Mouse (Mus musculus) midbrain, embryonic 12.5 days (tissue): ENCODE data around the gene Msln. TPM values are rescaled to one million over a fixed set of nuclear protein-coding genes. Genes with fewer than 3 reads are reported as not detected.
A peak's percentile ranks its signal among the peaks of the same experiment; 100 is the strongest.

Source experiments
- ATAC-seq: fragments of 200-750 bp; cut with Nextera tagmentation; 2 replicates; pipeline ENCODE4 v1.8.0; 2017; ENCODE audit warnings: low read depth, moderate TSS enrichment, moderate library complexity; ENCODE audit not compliant: low FRiP score
- H3K27ac ChIP-seq: fragments of 300-500 bp; sonication (generic); replicated peaks from 2 replicates; pipeline ENCODE4 v1.5.1; 2016; ENCODE audit warnings: mild to moderate bottlenecking
- H3K27me3 ChIP-seq: fragments of 300-500 bp; sonication (generic); 2 replicates; pipeline ENCODE4 v1.6.1; 2016; ENCODE audit warnings: mild to moderate bottlenecking
- H3K36me3 ChIP-seq: fragments of 300-500 bp; sonication (generic); 2 replicates; pipeline ENCODE4 v1.6.1; 2016
- H3K4me1 ChIP-seq: fragments of 300-500 bp; sonication (generic); 2 replicates; pipeline ENCODE4 v1.6.1; 2016
- H3K4me2 ChIP-seq: fragments of 300-500 bp; sonication (generic); replicated peaks from 2 replicates; pipeline ENCODE4 v1.6.1; 2016; ENCODE audit warnings: mild to moderate bottlenecking, moderate library complexity
- H3K4me3 ChIP-seq: fragments of 300-500 bp; sonication (generic); 2 replicates; pipeline ENCODE4 v1.5.1; 2016; ENCODE audit warnings: mild to moderate bottlenecking
- H3K9ac ChIP-seq: fragments of 300-500 bp; sonication (generic); replicated peaks from 2 replicates; pipeline ENCODE4 v1.6.1; 2016; ENCODE audit warnings: mild to moderate bottlenecking, moderate library complexity
- H3K9me3 ChIP-seq: fragments of 300-500 bp; sonication (generic); 2 replicates; pipeline ENCODE4 v1.6.1; 2016; ENCODE audit warnings: mild to moderate bottlenecking
- WGBS: fragments of 180-500 bp; shearing (Covaris S2); methylation state at CpG from one replicate; pipeline ENCODE4 v1.1.7; 2016; 5-methylcytosine and 5-hydroxymethylcytosine counted together
- polyA plus RNA-seq: library from polyadenylated mRNA; unstranded; fragments of >200 nt; fragmentation: Nextera tagmentation; extraction: Ambion mirVana; gene quantifications from 2 replicates; pipeline ENCODE4 v1.2.1, GENCODE M21; 2016

Msln gene
- 0.19 and 0.27 TPM in 2 replicates for polyA plus RNA-seq

- no peaks in the 10 kb centered on the region; the same call in 1 of the 2 replicates for H3K4me1 ChIP-seq
- no peak within 1 kb of the TSS for H3K4me3 ChIP-seq
- WGBS, result 90% methylated on average over 9 of the region's 9 CpGs
- no peaks in the 10 kb centered on the region for H3K36me3 ChIP-seq
- no peak within 1 kb of the TSS for H3K27ac ChIP-seq
- peaks cover 24% of the 10 kb centered on the region for H3K27me3 ChIP-seq
- no peak within 1 kb of the TSS for H3K4me2 ChIP-seq
- no peak within 1 kb of the TSS for H3K9ac ChIP-seq
- no peaks in the 10 kb centered on the region for H3K9me3 ChIP-seq
- no peak for ATAC-seq
Measured at GRCm38 (mm10) chr17:25754241-25754640, at the start of gene Msln. Gene Msln (minus strand): TSS chr17:25754378.

DNA sequence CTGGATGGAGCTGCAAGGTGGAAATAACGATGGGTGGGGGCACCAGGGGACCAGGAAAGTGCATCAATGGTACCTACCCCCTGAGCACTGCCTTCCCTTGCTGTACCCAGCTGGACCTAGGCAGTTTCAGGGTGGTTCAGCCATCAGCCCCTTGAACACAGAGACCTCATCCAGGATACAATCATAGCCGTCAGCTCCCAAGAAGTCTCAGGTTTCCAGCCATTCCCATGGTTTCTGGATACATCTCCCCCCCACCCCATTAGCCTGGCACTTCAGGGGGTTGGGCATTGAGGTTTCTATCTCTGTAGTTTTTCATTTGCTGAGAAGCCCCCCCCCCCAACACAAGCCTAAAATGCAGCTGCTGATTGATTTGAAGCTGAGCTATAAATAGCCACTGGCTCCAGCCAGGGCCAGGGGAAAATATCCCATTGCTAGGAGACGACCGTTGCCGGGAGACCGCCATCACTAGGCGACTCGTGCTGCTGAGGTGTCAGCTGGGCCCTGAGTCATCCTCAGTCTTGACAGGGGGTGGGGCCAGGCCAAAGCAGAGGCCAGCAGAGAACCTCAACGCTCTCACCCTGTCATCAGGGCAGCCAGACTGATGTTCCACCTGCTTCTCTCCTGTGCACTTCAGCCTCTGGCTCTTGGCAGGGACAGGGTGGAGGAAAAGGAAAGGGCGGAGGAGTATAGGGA lies 48.8 kb upstream of the Msln start:
- H3K36me3 ChIP-seq, result no peaks in the 10 kb centered on the region
- H3K4me3 ChIP-seq, result peak overlapping the region; percentile 13; the same call in 1 of the 2 replicates
- H3K9ac ChIP-seq, result 0 out of 2 replicates have a peak overlapping the region, but pooled peaks have one; percentile 5
- ATAC-seq, result peak; percentile 95
- H3K4me2 ChIP-seq, result peak overlapping the region; percentile 48
- H3K27me3 ChIP-seq, result peaks cover 8% of the 10 kb centered on the region
- peaks cover 24% of the 10 kb centered on the region for H3K4me1 ChIP-seq
- H3K27ac ChIP-seq, result peak overlapping the region; percentile 95
- no peaks in the 10 kb centered on the region for H3K9me3 ChIP-seq
- WGBS, result 9% methylated on average over 10 of the region's 10 CpGs

GRCm38 (mm10) chr17:25801029-25801428 lies 46.9 kb upstream of the Msln start:
- Histone ChIP-seq H3K36me3 (no peaks in the 10 kb centered on the region), H3K4me3 (no peak overlapping the region), H3K4me2 (no peak overlapping the region), H3K9me3 (no peaks in the 10 kb centered on the region), H3K9ac (no peak overlapping the region), H3K27ac (no peak overlapping the region), H3K4me1 (peaks cover 33% of the 10 kb centered on the region), H3K27me3 (peaks cover 8% of the 10 kb centered on the region)
- 7% methylated on average over 6 of the region's 6 CpGs for WGBS
- ATAC-seq, result no peak

DNA sequence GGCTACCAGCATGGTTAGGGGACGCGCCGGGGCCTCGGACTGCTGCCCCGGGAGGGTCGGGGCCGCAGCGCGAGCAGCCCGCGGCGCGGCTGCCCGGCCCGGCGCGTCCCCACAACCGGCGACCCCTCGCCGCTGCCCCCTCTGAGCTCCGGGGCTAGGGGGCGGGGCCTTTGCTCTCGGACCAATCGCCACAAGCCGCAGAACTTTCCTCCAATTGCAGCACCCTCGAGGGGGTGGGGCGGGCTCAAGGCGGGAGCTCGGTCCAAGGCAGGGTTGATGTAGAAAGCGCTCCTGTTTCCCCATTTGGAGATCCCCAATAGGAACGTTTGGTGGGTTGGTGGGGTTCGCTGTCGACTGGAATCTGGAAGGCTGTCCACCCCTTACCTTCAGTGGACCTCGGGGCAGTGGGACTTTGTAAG lies 42.8 kb upstream of the Msln start, which contains the start of gene Metrn:
Metrn (minus strand) TSS at position 186 of the 419 bp plus-strand sequence.
- peaks cover 50% of the 10 kb centered on the region for H3K4me1 ChIP-seq
- no peaks in the 10 kb centered on the region for H3K9me3 ChIP-seq
- H3K27me3 ChIP-seq, result peaks cover 5% of the 10 kb centered on the region
- peak; percentile 77 for ATAC-seq
- no peaks in the 10 kb centered on the region for H3K36me3 ChIP-seq
- peak within 1 kb of the TSS; percentile 92 for H3K4me2 ChIP-seq
- H3K27ac ChIP-seq, result peak within 1 kb of the TSS; percentile 93
- under 1% methylated on average over 34 of the region's 35 CpGs for WGBS
- H3K9ac ChIP-seq, result peak within 1 kb of the TSS; percentile 75
- peak within 1 kb of the TSS; percentile 80 for H3K4me3 ChIP-seq

DNA sequence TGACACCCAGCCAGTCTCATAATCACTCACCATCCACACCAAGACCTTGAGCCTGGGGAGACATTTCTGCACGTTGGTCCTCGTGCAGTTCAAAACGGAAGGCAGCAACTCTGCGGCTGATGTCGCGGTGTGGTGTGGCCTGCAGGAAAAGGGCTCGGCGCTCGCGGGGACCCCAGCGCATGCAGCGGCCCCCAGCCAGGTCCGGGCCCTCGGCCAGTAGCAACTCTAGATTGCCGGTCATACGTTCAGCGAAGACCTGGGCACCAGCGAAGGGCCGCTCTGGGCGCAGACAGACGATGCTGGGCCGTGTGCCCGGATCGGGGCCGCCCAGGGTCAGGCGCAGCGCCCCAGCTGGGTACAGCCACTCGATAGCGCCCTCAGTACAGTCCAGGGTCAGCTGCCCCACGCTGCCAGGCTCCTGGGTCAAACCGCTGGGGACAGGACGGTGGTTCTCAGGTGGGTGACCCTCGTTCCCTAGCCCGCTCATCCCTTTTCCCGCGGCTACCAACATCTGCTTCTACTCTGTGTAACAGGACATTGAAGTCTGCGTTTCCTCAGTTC lies 42.1 kb upstream of the Msln start:
- peaks cover 1% of the 10 kb centered on the region for H3K27me3 ChIP-seq
- H3K9ac ChIP-seq, result peak overlapping the region; percentile 75
- no peaks in the 10 kb centered on the region for H3K9me3 ChIP-seq
- ATAC-seq, result no peak
- peaks cover 55% of the 10 kb centered on the region for H3K4me1 ChIP-seq
- no peaks in the 10 kb centered on the region for H3K36me3 ChIP-seq
- peak overlapping the region; percentile 93 for H3K27ac ChIP-seq
- under 1% methylated on average over 37 of the region's 37 CpGs for WGBS
- H3K4me3 ChIP-seq, result peak overlapping the region; percentile 80
- peak overlapping the region; percentile 92 for H3K4me2 ChIP-seq

GRCm38 (mm10) chr17:25795609-25796092 lies 41.5 kb upstream of the Msln start, which contains the start of gene AC134908.4:
Gene AC134908.4 (minus strand): TSS chr17:25795659.
- peaks cover 61% of the 10 kb centered on the region for H3K4me1 ChIP-seq
- peak within 1 kb of the TSS; percentile 93 for H3K27ac ChIP-seq
- no peaks in the 10 kb centered on the region for H3K9me3 ChIP-seq
- H3K9ac ChIP-seq, result peak within 1 kb of the TSS; percentile 75
- no peaks in the 10 kb centered on the region for H3K36me3 ChIP-seq
- under 1% methylated on average over 6 of the region's 6 CpGs for WGBS
- peak within 1 kb of the TSS; percentile 80 for H3K4me3 ChIP-seq
- H3K27me3 ChIP-seq, result no peaks in the 10 kb centered on the region
- H3K4me2 ChIP-seq, result peak within 1 kb of the TSS; percentile 92
- no peak for ATAC-seq

DNA sequence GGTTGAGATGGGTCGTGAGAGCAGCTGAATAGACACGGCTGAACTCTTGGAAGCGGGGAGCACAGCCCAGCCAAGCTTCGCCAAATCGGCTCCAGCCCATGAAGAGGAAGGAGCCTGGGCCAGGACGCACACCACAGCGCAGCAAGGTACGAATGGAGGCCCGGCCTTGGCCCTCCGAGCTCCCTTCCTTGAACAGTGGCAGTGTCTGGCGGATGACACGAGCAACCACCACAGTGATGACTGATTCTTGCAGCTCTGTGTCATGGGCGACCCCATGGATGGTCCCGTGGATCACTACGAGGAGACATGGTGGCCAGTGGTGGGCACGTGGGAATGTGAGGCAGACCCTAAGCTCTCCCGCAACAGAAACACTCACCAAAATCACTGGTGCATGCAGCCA lies 40.8 kb upstream of the Msln start:
- Histone ChIP-seq H3K27me3 (no peaks in the 10 kb centered on the region), H3K4me1 (peaks cover 64% of the 10 kb centered on the region), H3K4me3 (peak overlapping the region; percentile 80), H3K9ac (peak overlapping the region; percentile 75), H3K4me2 (peak overlapping the region; percentile 92), H3K9me3 (no peaks in the 10 kb centered on the region), H3K36me3 (0 out of 2 replicates have a peak, but pooled peaks cover 3% of the 10 kb centered on the region), H3K27ac (peak overlapping the region; percentile 93)
- 52% methylated on average over 17 of the region's 17 CpGs for WGBS
- ATAC-seq, result no peak

DNA sequence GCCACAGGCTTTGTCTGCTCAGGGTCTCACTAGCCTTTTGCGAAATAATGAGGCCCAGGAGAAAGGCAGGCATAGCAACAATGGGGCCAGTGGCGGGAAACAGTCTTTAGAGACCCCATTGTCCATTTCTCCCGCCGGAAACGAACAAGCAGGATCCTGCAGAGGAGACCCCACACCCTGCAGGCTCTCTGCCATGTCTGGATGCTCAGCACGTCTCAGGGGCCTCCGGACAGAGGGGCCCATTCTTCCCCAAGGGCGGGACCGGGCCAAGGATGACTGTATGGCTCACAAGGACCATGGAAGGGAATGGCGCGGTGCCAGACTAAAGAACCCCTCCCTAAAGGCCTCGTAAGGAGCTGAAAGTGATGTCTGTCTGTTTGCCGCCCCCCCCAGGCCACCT lies 40.0 kb upstream of the Msln start:
- Histone ChIP-seq H3K36me3 (peaks cover 11% of the 10 kb centered on the region), H3K27me3 (no peaks in the 10 kb centered on the region), H3K9ac (peak overlapping the region; percentile 75), H3K4me3 (0 out of 2 replicates have a peak overlapping the region, but pooled peaks have one; percentile 80), H3K4me1 (peaks cover 64% of the 10 kb centered on the region), H3K9me3 (no peaks in the 10 kb centered on the region), H3K4me2 (peak overlapping the region; percentile 92), H3K27ac (peak overlapping the region; percentile 93)
- WGBS, result 29% methylated on average over 13 of the region's 13 CpGs
- no peak for ATAC-seq

DNA sequence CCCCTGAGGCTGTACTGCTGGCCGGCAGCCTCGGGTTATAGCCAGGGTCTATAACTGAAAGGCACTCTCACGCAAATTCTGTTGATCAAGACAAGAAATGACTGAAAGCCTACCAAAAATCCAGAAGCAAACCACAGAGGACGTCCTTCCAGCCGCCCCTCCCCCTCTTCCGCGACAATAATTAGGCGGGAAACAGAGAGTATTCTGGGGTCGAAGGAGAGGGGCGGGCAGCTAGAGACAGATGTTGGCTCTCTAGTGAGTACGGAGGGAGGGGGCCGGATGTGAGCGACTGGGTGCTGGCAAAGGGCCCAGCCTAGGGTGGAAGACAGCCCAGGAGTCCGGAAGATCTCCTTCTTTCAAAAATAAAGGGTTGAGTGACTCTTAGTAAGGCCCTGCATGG lies 38.4 kb upstream of the Msln start, which contains the start of gene Fam173a:
Fam173a (minus strand) TSS at position 287 of the 400 bp plus-strand sequence.
- Histone ChIP-seq H3K4me3 (peak within 1 kb of the TSS; percentile 69), H3K4me1 (peaks cover 63% of the 10 kb centered on the region), H3K27me3 (no peaks in the 10 kb centered on the region), H3K27ac (peak within 1 kb of the TSS; percentile 93), H3K9ac (peak within 1 kb of the TSS; percentile 83), H3K36me3 (peaks cover 23% of the 10 kb centered on the region), H3K4me2 (peak within 1 kb of the TSS; percentile 92), H3K9me3 (no peaks in the 10 kb centered on the region)
- ATAC-seq, result peak; percentile 28; the same call in 1 of the 2 replicates
- under 1% methylated on average over 14 of the region's 14 CpGs for WGBS

- peak overlapping the region; percentile 83 for H3K9ac ChIP-seq
- H3K27ac ChIP-seq, result peak overlapping the region; percentile 93
- no peaks in the 10 kb centered on the region for H3K27me3 ChIP-seq
- H3K4me3 ChIP-seq, result peak overlapping the region; percentile 69
- WGBS, result under 1% methylated on average over 45 of the region's 45 CpGs
- H3K9me3 ChIP-seq, result no peaks in the 10 kb centered on the region
- H3K4me1 ChIP-seq, result peaks cover 57% of the 10 kb centered on the region
- H3K4me2 ChIP-seq, result peak overlapping the region; percentile 90
- H3K36me3 ChIP-seq, result peaks cover 26% of the 10 kb centered on the region
- peak; percentile 24 for ATAC-seq
Measured at GRCm38 (mm10) chr17:25791843-25792527, 37.8 kb upstream of the Msln start.

DNA sequence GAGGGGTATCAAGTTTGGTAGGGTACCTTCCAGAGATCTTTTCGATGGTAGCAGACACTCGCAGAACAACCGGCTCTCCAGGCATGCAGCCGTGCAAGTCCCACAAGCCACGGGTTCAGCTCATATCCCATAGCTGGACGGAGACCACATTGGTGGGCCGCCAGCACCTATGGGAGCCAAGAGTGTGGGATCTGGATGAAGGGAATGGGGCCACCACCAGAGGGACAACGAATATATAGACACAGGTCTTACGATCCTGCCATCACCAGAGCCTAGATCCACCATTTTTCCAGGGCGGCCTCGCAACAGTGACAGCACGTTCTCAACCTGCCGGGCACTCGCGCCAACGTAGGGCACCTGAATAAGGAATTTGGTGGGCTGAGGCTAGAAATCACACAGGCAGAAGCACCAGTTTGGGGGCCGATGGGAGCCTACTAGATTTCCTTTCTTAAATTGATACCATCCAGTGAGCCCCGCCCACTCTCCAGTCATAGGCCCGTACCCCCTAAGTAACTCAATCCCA lies 37.2 kb upstream of the Msln start:
- peak overlapping the region; percentile 69 for H3K4me3 ChIP-seq

More for the DNA sequence above, 37.2 kb upstream of the Msln start:
- Histone ChIP-seq H3K9ac (peak overlapping the region; percentile 83), H3K27ac (peak overlapping the region; percentile 93), H3K9me3 (no peaks in the 10 kb centered on the region), H3K27me3 (no peaks in the 10 kb centered on the region), H3K4me1 (peaks cover 56% of the 10 kb centered on the region), H3K4me2 (peak overlapping the region; percentile 90), H3K36me3 (peaks cover 26% of the 10 kb centered on the region)
- ATAC-seq, result no peak
- 20% methylated on average over 19 of the region's 19 CpGs for WGBS
